Mouse (Mus musculus): ENCODE results near the gene Commd6. TPM values are rescaled to one million over a fixed set of nuclear protein-coding genes. Genes with fewer than 3 reads are reported as not detected.
"Not testable (repeated sequence)": the region's sequence is repeated elsewhere in the genome, so short reads cannot be mapped to it uniquely, and the experiment has no call there.

The Commd6 gene
- polyA plus RNA-seq, 1 experiment from 2014 or later: 89.9 TPM

- not testable (repeated sequence) for H3K27me3 ChIP-seq; H3K9me3 ChIP-seq; H3K4me1 ChIP-seq; H3K4me2 ChIP-seq; H3K27ac ChIP-seq; H3K4me3 ChIP-seq; ATAC-seq (ENCODE audit: insufficient number of reproducible peaks, low FRiP score, low TSS enrichment, low read depth); H3K9ac ChIP-seq; H3K36me3 ChIP-seq
- 5% methylated on average over 5 of the region's 6 CpGs for WGBS
Observed at GRCm38 (mm10) chr14:101587366-101588040, 53.0 kb downstream of the Commd6 start.

- WGBS: 46% methylated on average over 7 of the region's 7 CpGs
- no peaks in the 10 kb centered on the region for H3K36me3 ChIP-seq
- H3K4me3 ChIP-seq: no peak overlapping the region
- no peaks in the 10 kb centered on the region for H3K4me1 ChIP-seq
- no peak for ATAC-seq (ENCODE audit: insufficient number of reproducible peaks, low FRiP score, low TSS enrichment, low read depth)
- H3K27ac ChIP-seq: no peak overlapping the region
- H3K9ac ChIP-seq: no peak overlapping the region
- no peaks in the 10 kb centered on the region for H3K27me3 ChIP-seq
- no peak overlapping the region for H3K4me2 ChIP-seq
- H3K9me3 ChIP-seq: no peaks in the 10 kb centered on the region
Observed at GRCm38 (mm10) chr14:101586096-101586495, 54.4 kb downstream of the Commd6 start.

Other genes starting within 250 kb of the Commd6 start
- gene Tbc1d4, start 31.5 kb downstream of the Commd6 start, polyA plus RNA-seq (2015; fragmentation: Nextera tagmentation; extraction: Ambion mirVana): 11.5 and 12.5 TPM in 2 replicates
- gene Uchl3, start 13.3 kb upstream of the Commd6 start, polyA plus RNA-seq (2015; fragmentation: Nextera tagmentation; extraction: Ambion mirVana): 109 and 112 TPM in 2 replicates
- gene Gm9922, start 89.1 kb upstream of the Commd6 start, polyA plus RNA-seq (2015; fragmentation: Nextera tagmentation; extraction: Ambion mirVana): 4.7 and 6.2 TPM in 2 replicates
- 35.4 and 41.6 TPM in 2 replicates for gene Lmo7, start 89.3 kb upstream of the Commd6 start, polyA plus RNA-seq (2015; fragmentation: Nextera tagmentation; extraction: Ambion mirVana)

All from limb, embryonic 15.5 days (tissue).